Mouse (Mus musculus): ENCODE results near the gene Ttll1.

DNA sequence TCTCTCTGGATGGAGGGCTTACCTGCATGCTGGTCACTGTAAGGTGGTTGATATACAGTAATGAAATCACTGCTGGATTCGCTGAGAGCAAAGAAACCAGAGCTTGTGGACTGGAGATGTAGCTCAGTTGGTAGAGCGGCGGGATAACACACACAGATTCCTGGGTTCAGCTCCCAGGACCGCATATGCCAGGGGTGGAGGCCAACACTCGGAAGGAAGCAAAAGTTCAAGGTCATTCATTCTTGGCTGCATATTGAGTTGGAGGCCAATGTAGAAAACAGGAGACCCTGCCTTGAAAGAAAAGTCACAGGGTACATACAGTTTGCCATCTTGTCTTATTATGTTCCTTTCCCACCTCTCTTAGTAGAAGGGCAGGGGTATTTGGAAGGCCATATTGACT is 19.1 kb upstream of the Ttll1 start:
- TF ChIP-seq POLR2A (IDR thresholded peaks at IDR 0.05; ENCODE audit: low read depth, low read length) = no peak
- no peak for TF ChIP-seq CTCF (IDR thresholded peaks at IDR 0.05; ENCODE audit: extremely low read depth, insufficient read depth, insufficient read length, insufficient replicate concordance)
